Mouse (Mus musculus): Measurements from ENCODE around the gene Pomgnt2. TPM values are rescaled to one million over a fixed set of nuclear protein-coding genes. Genes with fewer than 3 reads are reported as not detected.
A peak's percentile ranks its signal among the peaks of the same experiment; 100 is the strongest.

The Pomgnt2 gene
- polyA plus RNA-seq (2015; fragmentation: Nextera tagmentation; extraction: Ambion mirVana): 14.7 and 17.1 TPM in 2 replicates

- H3K9me3 ChIP-seq (replicated peaks): no peaks in the 10 kb centered on the region
- no peak for ATAC-seq (replicated peaks; ENCODE audit: low FRiP score)
- no peaks in the 10 kb centered on the region for H3K36me3 ChIP-seq
- no peak within 1 kb of the TSS for H3K27ac ChIP-seq
- peak within 1 kb of the TSS; percentile 85 for H3K9ac ChIP-seq
- peaks cover 11% of the 10 kb centered on the region for H3K4me1 ChIP-seq
- no peaks in the 10 kb centered on the region for H3K27me3 ChIP-seq
- peak within 1 kb of the TSS; percentile 93 for H3K4me2 ChIP-seq
- peak within 1 kb of the TSS; percentile 93 for H3K4me3 ChIP-seq (replicated peaks)
Measured at GRCm38 (mm10) chr9:121997010-121997409, at the start of gene Pomgnt2. Gene Pomgnt2 (minus strand): TSS chr9:121997110.

- no peak for ATAC-seq (replicated peaks; ENCODE audit: low FRiP score)
- Histone ChIP-seq H3K27me3 (no peaks in the 10 kb centered on the region), H3K4me1 (no peaks in the 10 kb centered on the region), H3K27ac (no peak overlapping the region), H3K9me3 (replicated peaks) (no peaks in the 10 kb centered on the region), H3K36me3 (no peaks in the 10 kb centered on the region), H3K9ac (no peak overlapping the region), H3K4me3 (replicated peaks) (no peak overlapping the region), H3K4me2 (no peak overlapping the region)
- WGBS: 76% methylated on average over 4 of the region's 4 CpGs
Measured at GRCm38 (mm10) chr9:122039848-122040247, 42.9 kb upstream of the Pomgnt2 start.

- no peak overlapping the region for H3K4me2 ChIP-seq
Measured at GRCm38 (mm10) chr9:122038631-122039030, 41.7 kb upstream of the Pomgnt2 start.

GRCm38 (mm10) chr9:122036496-122037054, 39.7 kb upstream of the Pomgnt2 start:
- no peak for ATAC-seq (replicated peaks; ENCODE audit: low FRiP score)
- H3K4me1 ChIP-seq: no peaks in the 10 kb centered on the region
- H3K9ac ChIP-seq: no peak overlapping the region
- no peaks in the 10 kb centered on the region for H3K27me3 ChIP-seq
- no peak overlapping the region for H3K4me3 ChIP-seq (replicated peaks)
- no peak overlapping the region for H3K27ac ChIP-seq
- H3K9me3 ChIP-seq (replicated peaks): no peaks in the 10 kb centered on the region
- H3K36me3 ChIP-seq: no peaks in the 10 kb centered on the region
- WGBS: 62% methylated on average over 4 of the region's 4 CpGs
- H3K4me2 ChIP-seq: no peak overlapping the region

More at GRCm38 (mm10) chr9:122038631-122039030, 41.7 kb upstream of the Pomgnt2 start:
- Histone ChIP-seq H3K27ac (no peak overlapping the region), H3K9me3 (replicated peaks) (no peaks in the 10 kb centered on the region), H3K36me3 (no peaks in the 10 kb centered on the region), H3K4me1 (no peaks in the 10 kb centered on the region), H3K4me3 (replicated peaks) (no peak overlapping the region), H3K27me3 (no peaks in the 10 kb centered on the region), H3K9ac (no peak overlapping the region)
- WGBS: 89% methylated on average over 1 of the region's 1 CpGs
- ATAC-seq (replicated peaks; ENCODE audit: low FRiP score): no peak

GRCm38 (mm10) chr9:122035807-122036206, 38.9 kb upstream of the Pomgnt2 start:
- H3K4me3 ChIP-seq (replicated peaks): no peak overlapping the region
- no peaks in the 10 kb centered on the region for H3K4me1 ChIP-seq
- H3K9ac ChIP-seq: no peak overlapping the region
- no peaks in the 10 kb centered on the region for H3K36me3 ChIP-seq
- H3K4me2 ChIP-seq: no peak overlapping the region
- ATAC-seq (replicated peaks; ENCODE audit: low FRiP score): no peak
- no peaks in the 10 kb centered on the region for H3K9me3 ChIP-seq (replicated peaks)
- H3K27ac ChIP-seq: no peak overlapping the region
- WGBS: 44% methylated on average over 5 of the region's 5 CpGs
- no peaks in the 10 kb centered on the region for H3K27me3 ChIP-seq

- Histone ChIP-seq H3K4me3 (replicated peaks) (no peak overlapping the region), H3K27me3 (no peaks in the 10 kb centered on the region), H3K4me1 (no peaks in the 10 kb centered on the region), H3K9ac (no peak overlapping the region), H3K36me3 (no peaks in the 10 kb centered on the region), H3K9me3 (replicated peaks) (no peaks in the 10 kb centered on the region), H3K4me2 (no peak overlapping the region), H3K27ac (no peak overlapping the region)
- no peak for ATAC-seq (replicated peaks; ENCODE audit: low FRiP score)
- WGBS: 97% methylated on average over 1 of the region's 1 CpGs
Measured at GRCm38 (mm10) chr9:122034949-122035348, 38.0 kb upstream of the Pomgnt2 start.

- 76% methylated on average over 3 of the region's 3 CpGs for WGBS
- no peak overlapping the region for H3K27ac ChIP-seq
Measured at GRCm38 (mm10) chr9:122032071-122032470, 35.2 kb upstream of the Pomgnt2 start.

GRCm38 (mm10) chr9:122030706-122031105, 33.8 kb upstream of the Pomgnt2 start:
- H3K4me3 ChIP-seq (replicated peaks): no peak overlapping the region
- WGBS: 63% methylated on average over 5 of the region's 5 CpGs
- no peak overlapping the region for H3K4me2 ChIP-seq
- no peak overlapping the region for H3K27ac ChIP-seq
- H3K36me3 ChIP-seq: no peaks in the 10 kb centered on the region
- no peaks in the 10 kb centered on the region for H3K9me3 ChIP-seq (replicated peaks)
- no peaks in the 10 kb centered on the region for H3K27me3 ChIP-seq
- H3K9ac ChIP-seq: no peak overlapping the region
- H3K4me1 ChIP-seq: peaks cover 19% of the 10 kb centered on the region
- no peak for ATAC-seq (replicated peaks; ENCODE audit: low FRiP score)

More at GRCm38 (mm10) chr9:122032071-122032470, 35.2 kb upstream of the Pomgnt2 start:
- ATAC-seq (replicated peaks; ENCODE audit: low FRiP score): no peak
- no peak overlapping the region for H3K4me3 ChIP-seq (replicated peaks)
- no peaks in the 10 kb centered on the region for H3K36me3 ChIP-seq
- no peak overlapping the region for H3K9ac ChIP-seq
- H3K4me1 ChIP-seq: peaks cover 11% of the 10 kb centered on the region
- H3K27me3 ChIP-seq: no peaks in the 10 kb centered on the region
- H3K4me2 ChIP-seq: no peak overlapping the region
- H3K9me3 ChIP-seq (replicated peaks): no peaks in the 10 kb centered on the region

GRCm38 (mm10) chr9:122029765-122030164, 32.9 kb upstream of the Pomgnt2 start:
- H3K36me3 ChIP-seq: no peaks in the 10 kb centered on the region
- H3K27ac ChIP-seq: no peak overlapping the region
- no peaks in the 10 kb centered on the region for H3K9me3 ChIP-seq (replicated peaks)
- no peak overlapping the region for H3K9ac ChIP-seq
- no peak overlapping the region for H3K4me3 ChIP-seq (replicated peaks)
- no peaks in the 10 kb centered on the region for H3K27me3 ChIP-seq
- ATAC-seq (replicated peaks; ENCODE audit: low FRiP score): no peak
- 87% methylated on average over 7 of the region's 7 CpGs for WGBS
- H3K4me1 ChIP-seq: peaks cover 19% of the 10 kb centered on the region
- H3K4me2 ChIP-seq: no peak overlapping the region

- no peaks in the 10 kb centered on the region for H3K36me3 ChIP-seq
- no peak overlapping the region for H3K4me2 ChIP-seq
- peak; percentile 20; the same call in 1 of the 2 replicates for ATAC-seq (replicated peaks; ENCODE audit: low FRiP score)
- WGBS: 68% methylated on average over 11 of the region's 11 CpGs
- no peaks in the 10 kb centered on the region for H3K9me3 ChIP-seq (replicated peaks)
- H3K27ac ChIP-seq: peak overlapping the region; percentile 57
- no peak overlapping the region for H3K4me3 ChIP-seq (replicated peaks)
- no peak overlapping the region for H3K9ac ChIP-seq
- H3K4me1 ChIP-seq: peaks cover 21% of the 10 kb centered on the region
- no peaks in the 10 kb centered on the region for H3K27me3 ChIP-seq
Measured at GRCm38 (mm10) chr9:122027914-122028745, 31.2 kb upstream of the Pomgnt2 start.

GRCm38 (mm10) chr9:122027081-122027913, 30.4 kb upstream of the Pomgnt2 start:
- ATAC-seq (replicated peaks; ENCODE audit: low FRiP score): no peak
- no peak overlapping the region for H3K4me3 ChIP-seq (replicated peaks)
- WGBS: 54% methylated on average over 6 of the region's 6 CpGs

More at GRCm38 (mm10) chr9:122027081-122027913, 30.4 kb upstream of the Pomgnt2 start:
- H3K27me3 ChIP-seq: no peaks in the 10 kb centered on the region
- peaks cover 21% of the 10 kb centered on the region for H3K4me1 ChIP-seq
- no peaks in the 10 kb centered on the region for H3K9me3 ChIP-seq (replicated peaks)
- H3K9ac ChIP-seq: no peak overlapping the region
- H3K4me2 ChIP-seq: no peak overlapping the region
- H3K27ac ChIP-seq: peak overlapping the region; percentile 57
- no peaks in the 10 kb centered on the region for H3K36me3 ChIP-seq

All from kidney, embryonic 15.5 days (tissue).